Mouse (Mus musculus): Measurements from ENCODE around the gene Suv39h2. TPM values are rescaled to one million over a fixed set of nuclear protein-coding genes. Genes with fewer than 3 reads are reported as not detected.

Suv39h2 gene
- polyA plus RNA-seq, 1 experiment from 2014 or later: 11.7 TPM

- Histone ChIP-seq H3K4me1 (replicated peaks; ENCODE audit: control insufficient read depth, insufficient read depth, low read length) (peaks cover 14% of the 10 kb centered on the region), H3K27ac (ENCODE audit: low read length) (no peak overlapping the region), H3K4me2 (ENCODE audit: low read length) (no peak overlapping the region; the same call in 1 of the 2 replicates), H3K9ac (replicated peaks; ENCODE audit: low read depth, low read length) (no peak overlapping the region), H3K36me3 (ENCODE audit: control insufficient read depth, insufficient read depth) (no peaks in the 10 kb centered on the region), H3K27me3 (replicated peaks; ENCODE audit: control insufficient read depth, insufficient read depth, low read length) (no peaks in the 10 kb centered on the region), H3K4me3 (replicated peaks; ENCODE audit: low read length) (no peak overlapping the region), H3K9me3 (ENCODE audit: control insufficient read depth, low read length) (0 out of 2 replicates have a peak, but pooled peaks cover 2% of the 10 kb centered on the region)
- WGBS: 55% methylated on average over 3 of the region's 3 CpGs
- ATAC-seq: no peak
These were observed 968 bp upstream of the Suv39h2 start for GRCm38 (mm10) chr2:3475746-3476251.

- Histone ChIP-seq H3K36me3 (ENCODE audit: control insufficient read depth, insufficient read depth) (no peaks in the 10 kb centered on the region), H3K4me2 (ENCODE audit: low read length) (peak overlapping the region; percentile 91), H3K4me1 (replicated peaks; ENCODE audit: control insufficient read depth, insufficient read depth, low read length) (peaks cover 14% of the 10 kb centered on the region), H3K9me3 (ENCODE audit: control insufficient read depth, low read length) (0 out of 2 replicates have a peak, but pooled peaks cover 2% of the 10 kb centered on the region), H3K9ac (replicated peaks; ENCODE audit: low read depth, low read length) (peak overlapping the region; percentile 77), H3K27me3 (replicated peaks; ENCODE audit: control insufficient read depth, insufficient read depth, low read length) (no peaks in the 10 kb centered on the region), H3K4me3 (replicated peaks; ENCODE audit: low read length) (peak overlapping the region; percentile 93), H3K27ac (ENCODE audit: low read length) (peak overlapping the region; percentile 88)
- ATAC-seq: peak; percentile 83
- under 1% methylated on average over 46 of the region's 46 CpGs for WGBS
These were observed 448 bp downstream of the Suv39h2 start for GRCm38 (mm10) chr2:3474361-3474805.

- Histone ChIP-seq H3K27me3 (replicated peaks; ENCODE audit: control insufficient read depth, insufficient read depth, low read length) (no peaks in the 10 kb centered on the region), H3K27ac (ENCODE audit: low read length) (peak overlapping the region; percentile 88), H3K4me2 (ENCODE audit: low read length) (peak overlapping the region; percentile 91), H3K4me1 (replicated peaks; ENCODE audit: control insufficient read depth, insufficient read depth, low read length) (peaks cover 14% of the 10 kb centered on the region), H3K4me3 (replicated peaks; ENCODE audit: low read length) (peak overlapping the region; percentile 93), H3K9ac (replicated peaks; ENCODE audit: low read depth, low read length) (peak overlapping the region; percentile 77), H3K36me3 (ENCODE audit: control insufficient read depth, insufficient read depth) (no peaks in the 10 kb centered on the region), H3K9me3 (ENCODE audit: control insufficient read depth, low read length) (no peaks in the 10 kb centered on the region)
- 0% methylated on average over 12 of the region's 12 CpGs for WGBS
- ATAC-seq: no peak
These were observed 940 bp downstream of the Suv39h2 start for GRCm38 (mm10) chr2:3473891-3474290.

- Histone ChIP-seq H3K9me3 (ENCODE audit: control insufficient read depth, low read length) (no peaks in the 10 kb centered on the region), H3K4me3 (replicated peaks; ENCODE audit: low read length) (no peak overlapping the region), H3K36me3 (ENCODE audit: control insufficient read depth, insufficient read depth) (peaks cover 17% of the 10 kb centered on the region), H3K27ac (ENCODE audit: low read length) (no peak overlapping the region), H3K9ac (replicated peaks; ENCODE audit: low read depth, low read length) (no peak overlapping the region), H3K27me3 (replicated peaks; ENCODE audit: control insufficient read depth, insufficient read depth, low read length) (no peaks in the 10 kb centered on the region), H3K4me1 (replicated peaks; ENCODE audit: control insufficient read depth, insufficient read depth, low read length) (no peaks in the 10 kb centered on the region), H3K4me2 (ENCODE audit: low read length) (no peak overlapping the region)
- no peak for ATAC-seq
- WGBS: 85% methylated on average over 4 of the region's 4 CpGs
These were observed 18.2 kb downstream of the Suv39h2 start for GRCm38 (mm10) chr2:3456590-3456989.

- Histone ChIP-seq H3K4me3 (replicated peaks; ENCODE audit: low read length) (no peak overlapping the region), H3K9ac (replicated peaks; ENCODE audit: low read depth, low read length) (no peak overlapping the region), H3K4me2 (ENCODE audit: low read length) (no peak overlapping the region), H3K9me3 (ENCODE audit: control insufficient read depth, low read length) (no peaks in the 10 kb centered on the region), H3K36me3 (ENCODE audit: control insufficient read depth, insufficient read depth) (peaks cover 19% of the 10 kb centered on the region), H3K4me1 (replicated peaks; ENCODE audit: control insufficient read depth, insufficient read depth, low read length) (no peaks in the 10 kb centered on the region), H3K27me3 (replicated peaks; ENCODE audit: control insufficient read depth, insufficient read depth, low read length) (no peaks in the 10 kb centered on the region), H3K27ac (ENCODE audit: low read length) (no peak overlapping the region)
- 95% methylated on average over 3 of the region's 3 CpGs for WGBS
- ATAC-seq: no peak
These were observed 21.7 kb downstream of the Suv39h2 start for GRCm38 (mm10) chr2:3453096-3453495.

DNA sequence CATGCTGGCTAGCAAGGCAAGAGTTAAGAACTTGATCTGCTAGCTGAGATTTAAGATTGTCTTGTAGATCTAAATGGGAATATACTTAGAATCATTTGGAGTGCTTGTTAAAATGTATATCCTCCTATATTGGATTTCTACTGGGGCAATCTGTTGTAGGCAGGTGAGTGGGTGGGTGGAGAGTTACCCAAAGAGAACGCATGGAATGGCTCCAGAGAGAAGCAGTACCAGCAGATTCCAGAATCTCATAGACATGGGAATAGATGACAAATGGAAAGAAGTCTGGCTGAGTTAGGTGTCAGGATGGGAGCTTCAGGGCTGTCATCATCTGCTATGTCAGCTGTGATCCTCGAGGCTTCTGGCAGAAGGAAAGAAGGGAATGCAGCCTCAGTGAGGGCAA, 25.4 kb downstream of the Suv39h2 start:
- H3K36me3 ChIP-seq (ENCODE audit: control insufficient read depth, insufficient read depth): peaks cover 12% of the 10 kb centered on the region
- ATAC-seq: no peak
- no peak overlapping the region for H3K4me3 ChIP-seq (replicated peaks; ENCODE audit: low read length)
- no peak overlapping the region for H3K27ac ChIP-seq (ENCODE audit: low read length)
- no peaks in the 10 kb centered on the region for H3K9me3 ChIP-seq (ENCODE audit: control insufficient read depth, low read length)
- no peaks in the 10 kb centered on the region for H3K27me3 ChIP-seq (replicated peaks; ENCODE audit: control insufficient read depth, insufficient read depth, low read length)
- no peaks in the 10 kb centered on the region for H3K4me1 ChIP-seq (replicated peaks; ENCODE audit: control insufficient read depth, insufficient read depth, low read length)
- H3K9ac ChIP-seq (replicated peaks; ENCODE audit: low read depth, low read length): no peak overlapping the region
- no peak overlapping the region for H3K4me2 ChIP-seq (ENCODE audit: low read length)
- WGBS: 83% methylated on average over 2 of the region's 2 CpGs

DNA sequence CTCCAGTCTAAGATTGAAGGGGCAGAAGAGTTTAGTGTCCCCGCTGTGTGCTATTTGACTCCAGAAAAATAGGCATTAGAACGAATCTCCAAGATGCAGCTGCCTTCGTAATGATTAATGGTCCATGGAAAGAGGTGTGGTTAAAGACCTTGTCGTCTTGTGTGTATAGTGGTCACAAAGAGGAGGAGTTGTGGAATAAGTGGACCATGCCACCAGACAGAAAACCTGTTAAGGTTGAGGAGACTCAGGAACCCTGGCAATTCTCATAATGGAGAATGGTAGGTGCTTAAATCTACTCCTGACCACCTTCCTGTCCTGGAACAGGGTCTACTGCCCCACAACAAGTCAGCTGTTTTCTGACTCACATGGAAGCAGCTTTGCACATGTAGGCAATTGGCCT, 28.8 kb downstream of the Suv39h2 start:
- Histone ChIP-seq H3K27ac (ENCODE audit: low read length) (no peak overlapping the region), H3K4me1 (replicated peaks; ENCODE audit: control insufficient read depth, insufficient read depth, low read length) (no peaks in the 10 kb centered on the region), H3K4me2 (ENCODE audit: low read length) (no peak overlapping the region), H3K9ac (replicated peaks; ENCODE audit: low read depth, low read length) (no peak overlapping the region), H3K27me3 (replicated peaks; ENCODE audit: control insufficient read depth, insufficient read depth, low read length) (no peaks in the 10 kb centered on the region), H3K4me3 (replicated peaks; ENCODE audit: low read length) (no peak overlapping the region), H3K9me3 (ENCODE audit: control insufficient read depth, low read length) (no peaks in the 10 kb centered on the region), H3K36me3 (ENCODE audit: control insufficient read depth, insufficient read depth) (peaks cover 8% of the 10 kb centered on the region)
- no peak for ATAC-seq
- WGBS: 91% methylated on average over 4 of the region's 4 CpGs

- 55% methylated on average over 7 of the region's 7 CpGs for WGBS
- H3K27ac ChIP-seq (ENCODE audit: low read length): no peak overlapping the region
These were observed 30.6 kb downstream of the Suv39h2 start for GRCm38 (mm10) chr2:3444206-3444605.

GRCm38 (mm10) chr2:3437956-3438355, 36.9 kb downstream of the Suv39h2 start:
- WGBS: 37% methylated on average over 7 of the region's 7 CpGs
- Histone ChIP-seq H3K4me2 (ENCODE audit: low read length) (no peak overlapping the region), H3K9ac (replicated peaks; ENCODE audit: low read depth, low read length) (no peak overlapping the region), H3K27me3 (replicated peaks; ENCODE audit: control insufficient read depth, insufficient read depth, low read length) (no peaks in the 10 kb centered on the region), H3K4me1 (replicated peaks; ENCODE audit: control insufficient read depth, insufficient read depth, low read length) (no peaks in the 10 kb centered on the region), H3K36me3 (ENCODE audit: control insufficient read depth, insufficient read depth) (no peaks in the 10 kb centered on the region), H3K27ac (ENCODE audit: low read length) (no peak overlapping the region), H3K9me3 (ENCODE audit: control insufficient read depth, low read length) (no peaks in the 10 kb centered on the region), H3K4me3 (replicated peaks; ENCODE audit: low read length) (no peak overlapping the region)
- ATAC-seq: no peak

More at GRCm38 (mm10) chr2:3444206-3444605, 30.6 kb downstream of the Suv39h2 start:
- Histone ChIP-seq H3K4me2 (ENCODE audit: low read length) (no peak overlapping the region), H3K36me3 (ENCODE audit: control insufficient read depth, insufficient read depth) (peaks cover 2% of the 10 kb centered on the region; the same call in 1 of the 2 replicates), H3K9me3 (ENCODE audit: control insufficient read depth, low read length) (no peaks in the 10 kb centered on the region), H3K4me1 (replicated peaks; ENCODE audit: control insufficient read depth, insufficient read depth, low read length) (no peaks in the 10 kb centered on the region), H3K9ac (replicated peaks; ENCODE audit: low read depth, low read length) (no peak overlapping the region), H3K4me3 (replicated peaks; ENCODE audit: low read length) (no peak overlapping the region), H3K27me3 (replicated peaks; ENCODE audit: control insufficient read depth, insufficient read depth, low read length) (no peaks in the 10 kb centered on the region)
- no peak for ATAC-seq

All from forebrain, embryonic 16.5 days (tissue).